Mouse (Mus musculus) thymus, adult 2 months (tissue): Measurements from ENCODE around the gene Eif2s3x. TPM values are rescaled to one million over a fixed set of nuclear protein-coding genes. Genes with fewer than 3 reads are reported as not detected.

Experiments used
- DNase-seq: peaks from one replicate; pipeline ENCODE4 v3.0.0; 2021
- H3K27ac ChIP-seq: fragments of 200-500 bp; 2 replicates; pipeline ENCODE4 v1.5.1; 2012; ENCODE audit warnings: low read length, control low read depth; ENCODE audit not compliant: control insufficient read depth, insufficient read depth
- H3K27me3 ChIP-seq: fragments of 200-500 bp; 2 replicates; pipeline ENCODE4 v1.6.1; 2012; ENCODE audit warnings: mild to moderate bottlenecking, low read length, moderate library complexity, mixed read lengths; ENCODE audit not compliant: control insufficient read depth, insufficient read depth
- H3K36me3 ChIP-seq: fragments of 200-500 bp; 2 replicates; pipeline ENCODE4 v1.6.1; 2012; ENCODE audit warnings: mild to moderate bottlenecking, low read length, moderate library complexity; ENCODE audit not compliant: control insufficient read depth, insufficient read depth
- H3K4me1 ChIP-seq: fragments of 200-500 bp; replicated peaks from 2 replicates; pipeline ENCODE4 v1.6.1; 2012; ENCODE audit warnings: low read length; ENCODE audit not compliant: control insufficient read depth, insufficient read depth
- H3K4me3 ChIP-seq: fragments of 200-500 bp; 2 replicates; pipeline ENCODE4 v1.5.1; 2012; ENCODE audit warnings: mild to moderate bottlenecking, low read length, control low read depth, moderate library complexity; ENCODE audit not compliant: control insufficient read depth, insufficient read depth
- CTCF ChIP-seq: fragments of 200-500 bp; IDR thresholded peaks from 2 replicates; pipeline ENCODE4 v1.5.1; 2012; ENCODE audit warnings: mild to moderate bottlenecking, control low read depth, low read length, moderate library complexity, borderline replicate concordance; ENCODE audit not compliant: control insufficient read depth, poor library complexity, insufficient read depth; ENCODE audit errors: extremely low read depth
- POLR2A ChIP-seq: fragments of 200-500 bp; IDR thresholded peaks from 2 replicates; pipeline ENCODE4 v1.6.1; 2012; ENCODE audit warnings: mild to moderate bottlenecking, low read length, control low read depth, moderate library complexity; ENCODE audit not compliant: control insufficient read depth, poor library complexity, insufficient read depth; ENCODE audit errors: extremely low read depth
- WGBS: fragments of 180-500 bp; shearing (Covaris S2); methylation state at CpG from one replicate; pipeline ENCODE4 v1.1.7; 2018; 5-methylcytosine and 5-hydroxymethylcytosine counted together
- polyA plus RNA-seq: library from polyadenylated mRNA; depleted of rRNA; stranded (reverse); fragments of >200 nt; gene quantifications from 2 replicates; pipeline ENCODE4 v1.2.3, GENCODE M21; 2012; rRNA removed

The Eif2s3x gene
- polyA plus RNA-seq, 1 experiment, result 68.9 TPM

DNA sequence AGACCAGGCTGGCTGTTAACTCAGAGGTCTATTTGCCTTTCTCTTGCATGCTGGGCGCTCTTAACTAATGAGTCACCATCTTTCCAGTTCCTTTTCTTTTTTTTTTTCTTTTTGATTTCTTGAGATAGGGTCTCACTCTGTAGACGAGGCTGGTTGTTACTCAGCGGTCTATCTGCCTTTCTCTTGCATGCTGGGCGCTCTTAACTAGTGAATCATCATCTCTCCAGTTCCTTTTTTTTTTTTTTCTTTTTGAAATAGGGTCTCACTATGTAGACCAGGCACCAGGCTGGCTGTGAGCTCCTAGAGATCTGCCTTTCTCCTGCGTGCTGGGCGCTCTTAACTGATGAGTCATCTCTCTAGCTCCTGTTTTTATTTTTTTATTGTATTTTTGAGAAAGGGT, 43.3 kb downstream of the Eif2s3x start:
- TF ChIP-seq POLR2A (no peak), CTCF (no peak)
- Histone ChIP-seq H3K27me3 (no peaks in the 10 kb centered on the region), H3K4me3 (no peak overlapping the region), H3K36me3 (no peaks in the 10 kb centered on the region), H3K27ac (no peak overlapping the region), H3K4me1 (no peaks in the 10 kb centered on the region)
- no peak for DNase-seq
- WGBS, result 74% methylated on average over 6 of the region's 6 CpGs

DNA sequence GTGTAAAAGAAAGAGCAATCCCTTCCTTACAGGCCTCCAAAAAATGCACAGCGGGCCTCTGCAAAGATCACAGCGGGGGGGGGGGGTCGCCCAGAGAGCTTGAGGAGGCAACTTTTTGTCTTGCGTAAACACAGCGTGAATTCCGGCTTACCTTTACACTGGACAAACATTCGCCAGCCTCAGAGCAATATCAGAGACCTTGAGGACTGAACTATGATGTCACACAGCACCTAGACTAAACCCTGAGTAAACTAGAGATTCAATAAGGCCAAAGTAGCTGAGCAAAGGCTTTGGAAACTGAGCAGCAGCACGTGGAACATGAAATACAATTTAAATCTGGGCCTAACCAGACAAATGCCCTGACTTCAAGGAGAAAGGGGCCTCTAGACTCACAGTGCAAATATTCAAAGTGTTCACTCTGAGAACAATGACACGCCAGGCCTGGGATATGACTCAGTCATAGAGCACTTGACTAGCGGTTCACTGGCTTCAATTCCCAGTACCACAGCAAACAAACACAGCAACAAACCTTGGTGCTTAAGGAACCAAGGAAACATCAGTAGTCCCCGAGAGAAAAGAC, 60.3 kb downstream of the Eif2s3x start:
- Histone ChIP-seq H3K27me3 (no peaks in the 10 kb centered on the region), H3K36me3 (no peaks in the 10 kb centered on the region), H3K27ac (no peak overlapping the region)

DNA sequence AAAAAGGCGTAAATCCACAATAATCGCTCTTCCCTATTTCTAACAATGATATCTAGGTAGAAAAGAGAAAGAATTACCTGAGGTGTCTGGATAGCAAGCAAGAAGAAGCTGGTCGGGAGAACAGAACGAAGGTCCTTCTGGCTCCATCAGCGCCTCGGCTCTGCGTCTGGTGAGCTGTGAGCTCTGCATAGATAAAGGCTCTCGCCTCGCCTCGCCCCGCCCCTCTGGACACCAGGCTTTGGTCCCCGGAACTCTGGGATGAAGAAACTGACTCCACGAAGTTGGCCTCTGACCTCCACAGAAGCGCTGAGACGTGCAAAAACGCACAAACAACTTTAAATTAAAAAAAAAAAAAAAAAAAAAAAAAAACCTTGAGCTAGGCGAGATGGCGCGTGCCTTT, 62.2 kb downstream of the Eif2s3x start:
- Histone ChIP-seq H3K4me1 (no peaks in the 10 kb centered on the region), H3K36me3 (no peaks in the 10 kb centered on the region), H3K27me3 (no peaks in the 10 kb centered on the region), H3K4me3 (no peak overlapping the region), H3K27ac (no peak overlapping the region)
- WGBS, result 94% methylated on average over 19 of the region's 19 CpGs
- DNase-seq, result no peak
- TF ChIP-seq CTCF (no peak), POLR2A (no peak)

More for the DNA sequence above, 60.3 kb downstream of the Eif2s3x start:
- no peaks in the 10 kb centered on the region for H3K4me1 ChIP-seq
- 90% methylated on average over 11 of the region's 11 CpGs for WGBS
- no peak overlapping the region for H3K4me3 ChIP-seq
- TF ChIP-seq CTCF (no peak), POLR2A (no peak)
- no peak for DNase-seq

DNA sequence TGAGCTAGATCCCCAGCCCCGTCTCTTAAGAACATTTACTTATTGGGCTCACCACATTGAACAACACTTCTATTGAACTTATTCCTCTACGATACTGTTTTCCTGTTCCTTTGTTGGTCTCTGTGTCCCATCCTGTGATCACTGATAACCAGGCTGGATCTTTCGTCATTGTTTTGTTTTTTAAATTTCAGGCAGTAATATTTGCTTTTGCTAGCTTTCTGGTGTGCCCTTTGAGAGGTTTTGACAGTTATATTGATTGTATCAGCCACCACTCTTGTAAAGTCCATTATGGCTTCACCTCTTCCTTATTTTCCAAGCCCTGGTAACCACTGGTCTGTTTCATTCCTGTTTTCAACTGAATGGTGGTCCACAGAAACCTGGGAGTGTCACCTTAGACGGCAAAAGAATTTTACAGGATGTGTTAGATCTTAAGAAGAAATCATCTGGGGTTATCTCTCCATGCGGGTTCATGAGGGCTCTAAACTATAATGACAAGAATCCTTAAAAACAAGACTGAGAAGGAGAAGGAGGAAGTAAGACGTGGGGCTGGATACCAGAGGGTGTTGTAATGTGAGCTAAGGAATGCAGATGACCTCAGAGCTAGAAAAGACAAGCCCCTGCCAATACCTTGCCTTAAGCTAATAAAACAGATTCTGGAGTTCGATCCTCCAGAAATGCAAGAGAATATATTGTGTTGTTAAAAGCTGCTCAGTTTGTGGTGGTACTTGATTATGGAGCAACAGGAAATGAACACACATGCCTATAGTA, 70.5 kb downstream of the Eif2s3x start:
- Histone ChIP-seq H3K36me3 (no peaks in the 10 kb centered on the region), H3K4me3 (no peak overlapping the region), H3K4me1 (no peaks in the 10 kb centered on the region), H3K27me3 (no peaks in the 10 kb centered on the region), H3K27ac (no peak overlapping the region)
- no peak for DNase-seq
- 86% methylated on average over 7 of the region's 7 CpGs for WGBS
- TF ChIP-seq POLR2A (no peak), CTCF (no peak)

DNA sequence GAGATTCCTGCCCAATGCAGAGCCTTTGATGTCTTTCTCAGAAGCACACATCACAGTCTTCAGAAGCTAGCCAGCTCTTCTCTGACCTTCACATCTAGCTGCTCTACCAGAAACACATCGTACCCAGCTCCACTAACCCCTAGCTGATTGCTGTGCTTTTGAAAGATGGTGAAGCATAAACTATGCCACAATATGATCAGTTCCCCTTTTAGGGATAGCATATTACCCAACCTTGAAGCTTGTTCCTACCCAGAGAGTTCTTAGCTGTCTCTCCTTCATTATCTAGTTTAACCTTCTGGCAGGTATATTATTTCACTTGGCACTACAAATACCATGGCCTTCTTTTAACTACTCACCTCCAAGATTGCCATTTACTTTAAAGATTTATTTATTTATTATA, 72.6 kb downstream of the Eif2s3x start:
- no peaks in the 10 kb centered on the region for H3K4me1 ChIP-seq
- no peaks in the 10 kb centered on the region for H3K36me3 ChIP-seq
- TF ChIP-seq POLR2A (no peak), CTCF (no peak)
- no peak for DNase-seq
- 90% methylated on average over 1 of the region's 1 CpGs for WGBS
- H3K4me3 ChIP-seq, result no peak overlapping the region
- no peaks in the 10 kb centered on the region for H3K27me3 ChIP-seq
- H3K27ac ChIP-seq, result no peak overlapping the region

Other genes with a start within 250 kb of the Eif2s3x start
- 0.04 TPM in 1 of 2 replicates, not detected in the other for gene AU015836, start 244.2 kb downstream of the Eif2s3x start, polyA plus RNA-seq
- gene Zfx, start 89.2 kb downstream of the Eif2s3x start, polyA plus RNA-seq, result 11.5 and 14.9 TPM in 2 replicates
- gene Klhl15, start 21.7 kb upstream of the Eif2s3x start, polyA plus RNA-seq, result 19.2 and 22.2 TPM in 2 replicates
- gene Fam90a1b, start 153.9 kb upstream of the Eif2s3x start, polyA plus RNA-seq, result 0.03 and 0.22 TPM in 2 replicates
- gene Apoo, start 154.3 kb upstream of the Eif2s3x start, polyA plus RNA-seq, result 6.9 TPM in 2 replicates